Mouse (Mus musculus): ENCODE results near the gene 2310034G01Rik.

2310034G01Rik gene

DNA sequence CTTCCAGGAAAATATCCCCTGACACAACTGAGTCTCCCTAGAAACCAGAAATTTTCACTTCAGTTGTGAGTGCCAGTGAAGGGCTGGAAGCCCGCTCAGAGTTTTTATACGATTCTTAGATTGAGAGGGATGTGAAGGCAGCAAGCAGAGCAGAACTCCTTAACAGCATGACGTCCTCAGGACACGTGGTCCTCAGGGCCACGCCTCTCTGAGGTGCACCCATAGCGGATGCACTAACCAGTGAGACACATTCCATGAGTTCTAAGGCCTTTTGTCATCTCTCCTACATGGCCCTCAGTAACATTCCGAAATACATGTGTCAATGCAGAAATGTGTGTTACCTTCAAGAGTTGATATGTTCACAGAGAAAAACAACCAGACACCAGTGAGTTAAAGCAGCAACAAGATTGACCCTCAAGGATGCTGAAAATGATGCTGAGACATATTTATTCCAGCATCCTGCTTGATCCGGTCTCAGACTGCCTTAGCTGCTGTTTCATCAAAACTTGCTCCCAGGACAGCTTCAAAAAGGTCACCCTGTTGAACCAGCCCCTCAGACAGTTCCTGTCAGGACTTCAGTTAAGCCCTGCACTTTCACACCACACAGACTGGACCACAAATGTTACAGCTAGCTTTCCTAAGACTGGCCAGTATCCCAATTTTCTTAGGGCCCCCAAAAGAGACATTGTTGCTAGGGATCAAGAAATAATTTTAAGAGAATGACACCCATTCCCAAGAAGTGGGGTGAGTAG, 49.6 kb downstream of the 2310034G01Rik start:
- no peak for DNase-seq (ENCODE audit: low spot score)

Measured in ovary, postnatal 36 days (tissue).